ENCODE assay signal across 12 mouse cellular contexts in the genomic region with DNA sequence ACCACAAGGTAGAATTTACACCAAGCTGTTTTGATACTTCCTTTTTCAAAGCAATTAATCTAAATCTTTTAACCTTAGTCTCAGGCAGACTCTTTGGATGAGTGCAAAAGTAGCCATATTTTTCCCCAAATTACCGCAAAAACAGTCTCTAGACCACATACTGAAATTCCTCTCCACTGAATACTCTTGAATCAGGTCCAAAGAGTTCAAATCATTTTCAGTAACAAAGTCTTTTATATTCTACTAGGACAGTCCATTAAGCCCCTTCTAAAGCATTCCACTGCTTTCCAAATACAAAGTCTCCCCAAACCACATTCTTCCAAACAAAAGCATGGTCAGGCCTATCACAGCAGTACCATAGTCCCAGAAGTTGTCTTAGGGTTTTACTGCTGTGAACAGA.
"Had no signal": no experiment of that assay in that cellular context is flagged by ENCODE, and none has a peak within 500 bp of the region (broad histone marks: within the 10 kb centered on the region; RNA-seq: fewer than 3 reads in every experiment).

No protein-coding gene starts in this region.

- DNase-seq: retina, postnatal 1 day; right cerebral cortex, adult 18-20 months; right cerebral cortex, postnatal 14 days; right cerebral cortex, postnatal 25 days; right cerebral cortex, postnatal 4 days; spleen, adult 18-20 months; thymus, adult 18-20 months; thymus, adult 2 months; thymus, postnatal 14 days; thymus, postnatal 25 days; thymus, postnatal 36 days; thymus, postnatal 4 days had no signal
